Mouse (Mus musculus): Measurements from ENCODE around the gene Cntnap5b. TPM values are rescaled to one million over a fixed set of nuclear protein-coding genes. Genes with fewer than 3 reads are reported as not detected.

Cntnap5b gene
- total RNA-seq, 2 experiments from 2014 or later: not detected

- ATAC-seq (replicated peaks; ENCODE audit: low FRiP score, poor library complexity, severe bottlenecking): no peak
Measured at GRCm38 (mm10) chr1:100163588-100164357, 391.2 kb downstream of the Cntnap5b start.

DNA sequence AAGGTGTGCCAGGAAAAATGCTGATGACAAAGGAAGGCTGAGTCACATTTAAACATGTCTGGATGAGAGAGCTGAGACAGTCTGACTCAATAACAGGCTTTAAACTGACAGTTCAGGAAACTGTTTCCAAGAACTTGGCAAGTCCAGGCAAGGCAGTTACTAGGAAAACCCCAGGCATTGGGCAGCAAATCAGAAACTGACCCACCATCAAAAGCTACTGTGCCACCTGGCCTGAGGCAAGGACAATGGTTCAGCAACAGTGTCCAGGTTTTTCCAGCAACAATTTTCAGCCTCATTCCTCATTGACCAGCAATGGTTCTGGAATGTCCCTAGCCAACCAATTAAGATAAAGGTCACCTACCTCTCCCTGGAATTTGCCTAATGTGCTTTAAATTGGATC is 399.0 kb downstream of the Cntnap5b start:
- ATAC-seq (replicated peaks; ENCODE audit: low FRiP score, poor library complexity, severe bottlenecking): no peak

- peak; percentile 77; the same call in 1 of the 2 replicates for ATAC-seq (replicated peaks; ENCODE audit: low FRiP score, poor library complexity, severe bottlenecking)
Measured at GRCm38 (mm10) chr1:100180050-100180449, 407.5 kb downstream of the Cntnap5b start.

GRCm38 (mm10) chr1:100231980-100232608 is 459.5 kb downstream of the Cntnap5b start:
- ATAC-seq (replicated peaks; ENCODE audit: low FRiP score, poor library complexity, severe bottlenecking): no peak

GRCm38 (mm10) chr1:100251964-100252363 is 479.4 kb downstream of the Cntnap5b start:
- no peak for ATAC-seq (replicated peaks; ENCODE audit: low FRiP score, poor library complexity, severe bottlenecking)

- no peak for ATAC-seq (replicated peaks; ENCODE audit: low FRiP score, poor library complexity, severe bottlenecking)
Measured at GRCm38 (mm10) chr1:100310687-100311086, 538.1 kb downstream of the Cntnap5b start.

- no peak for ATAC-seq (replicated peaks; ENCODE audit: low FRiP score, poor library complexity, severe bottlenecking)
Measured at GRCm38 (mm10) chr1:100331066-100331465, 558.5 kb downstream of the Cntnap5b start.

DNA sequence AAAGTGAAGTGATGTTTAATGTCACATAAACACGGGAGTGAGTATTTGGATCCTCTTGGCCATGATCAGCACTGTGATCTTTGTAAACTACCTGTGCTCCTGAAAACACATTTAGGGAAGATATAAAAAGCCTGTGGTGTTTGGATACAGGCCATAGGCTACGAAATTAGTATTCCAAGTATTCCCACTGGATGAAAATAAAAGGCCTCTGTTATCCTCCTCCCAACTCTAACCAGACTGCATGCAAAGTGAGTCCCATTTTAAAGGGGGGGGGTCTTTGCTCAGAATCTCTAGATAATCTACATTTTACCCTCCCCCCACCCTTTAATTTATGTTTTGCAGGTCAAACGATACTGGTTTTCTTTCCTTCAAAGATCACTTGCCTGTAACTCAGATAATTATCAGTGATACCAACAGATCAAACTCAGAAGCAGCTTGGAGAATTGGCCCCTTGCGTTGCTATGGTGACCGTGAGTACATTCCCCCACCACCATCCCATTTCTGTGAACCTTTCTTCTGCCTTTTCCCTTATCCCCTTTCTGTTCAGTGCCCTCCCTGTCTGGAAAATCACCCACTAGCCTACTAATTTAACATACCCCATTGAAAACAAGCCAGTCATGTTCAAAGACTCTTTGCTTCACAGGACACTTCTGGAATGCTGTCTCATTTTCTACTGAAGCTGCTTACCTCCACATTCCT is 597.0 kb downstream of the Cntnap5b start:
- ATAC-seq (replicated peaks; ENCODE audit: low FRiP score, poor library complexity, severe bottlenecking): no peak

GRCm38 (mm10) chr1:100386252-100386651 is 613.7 kb downstream of the Cntnap5b start:
- no peak for ATAC-seq (replicated peaks; ENCODE audit: low FRiP score, poor library complexity, severe bottlenecking)

DNA sequence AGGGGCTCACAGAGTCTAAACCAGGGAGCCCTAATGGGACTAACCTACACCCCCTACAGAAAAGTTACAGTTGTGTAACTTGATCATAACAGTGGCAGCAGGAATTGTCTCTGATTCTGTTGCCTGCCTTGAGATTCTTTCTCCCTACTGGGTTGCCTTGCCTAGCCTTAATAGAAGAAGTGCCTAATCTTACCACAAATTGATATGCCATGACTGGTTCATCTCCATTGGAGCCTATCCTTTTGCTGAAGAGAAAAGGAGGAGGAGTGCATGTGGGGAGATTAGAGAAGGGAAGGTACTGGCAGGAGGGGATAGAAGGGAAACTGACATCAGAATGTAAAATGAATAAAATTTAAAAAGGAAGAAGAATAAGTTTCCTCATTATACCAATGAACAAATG is 621.5 kb downstream of the Cntnap5b start:
- no peak for ATAC-seq (replicated peaks; ENCODE audit: low FRiP score, poor library complexity, severe bottlenecking)

- no peak for ATAC-seq (replicated peaks; ENCODE audit: low FRiP score, poor library complexity, severe bottlenecking)
Measured at GRCm38 (mm10) chr1:100416658-100417224, 644.2 kb downstream of the Cntnap5b start.

- ATAC-seq (replicated peaks; ENCODE audit: low FRiP score, poor library complexity, severe bottlenecking): no peak
Measured at GRCm38 (mm10) chr1:100430038-100430774, 657.6 kb downstream of the Cntnap5b start.

GRCm38 (mm10) chr1:100463877-100464276 is 691.3 kb downstream of the Cntnap5b start:
- no peak for ATAC-seq (replicated peaks; ENCODE audit: low FRiP score, poor library complexity, severe bottlenecking)

- ATAC-seq (replicated peaks; ENCODE audit: low FRiP score, poor library complexity, severe bottlenecking): no peak
Measured at GRCm38 (mm10) chr1:100465226-100465625, 692.7 kb downstream of the Cntnap5b start.

- no peak for ATAC-seq (replicated peaks; ENCODE audit: low FRiP score, poor library complexity, severe bottlenecking)
Measured at GRCm38 (mm10) chr1:100467595-100467994, 695.0 kb downstream of the Cntnap5b start.

DNA sequence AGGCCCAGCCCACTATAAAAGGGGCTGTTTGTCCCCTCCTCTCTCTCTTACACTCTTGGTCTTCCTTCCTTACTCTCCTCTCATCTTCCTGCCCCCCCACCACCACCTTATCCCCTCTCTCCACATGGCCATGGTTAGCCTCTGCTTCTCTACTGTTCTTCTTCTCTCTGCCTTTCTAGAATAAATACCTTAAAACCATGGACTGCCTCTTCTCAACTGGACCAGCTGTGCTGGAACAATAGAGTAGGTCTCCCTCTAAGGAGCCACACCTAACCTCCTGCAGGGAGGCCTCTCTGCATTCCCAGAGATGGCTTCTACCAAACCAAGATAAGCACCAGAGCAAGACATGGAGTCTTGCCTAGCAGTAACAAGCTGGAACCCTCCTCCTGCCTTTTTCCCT is 737.3 kb downstream of the Cntnap5b start:
- no peak for ATAC-seq (replicated peaks; ENCODE audit: low FRiP score, poor library complexity, severe bottlenecking)
